Mouse (Mus musculus) C2C12 (cell line): ENCODE data around the gene C2cd3. TPM values are rescaled to one million over a fixed set of nuclear protein-coding genes. Genes with fewer than 3 reads are reported as not detected.

Experiments
- H3K27me3 ChIP-seq: one replicate; pipeline ENCODE4 v1.6.1; 2011; ENCODE audit not compliant: control insufficient read depth, insufficient read depth, insufficient read length
- H3K36me3 ChIP-seq: one replicate; pipeline ENCODE4 v1.6.1; 2011; ENCODE audit not compliant: control insufficient read depth, insufficient read depth
- H3K4me3 ChIP-seq: one replicate; pipeline ENCODE4 v1.5.1; 2011; ENCODE audit warnings: mild to moderate bottlenecking, control low read depth; ENCODE audit not compliant: poor library complexity, insufficient read depth, severe bottlenecking
- H3K79me2 ChIP-seq: one replicate; pipeline ENCODE4 v1.6.1; 2011; ENCODE audit not compliant: control insufficient read depth, insufficient read depth
- H3K79me3 ChIP-seq: one replicate; pipeline ENCODE4 v1.6.1; 2011; ENCODE audit warnings: low read depth, control low read depth
- H3ac ChIP-seq: one replicate; pipeline ENCODE3; 2011; ENCODE audit warnings: low read depth; ENCODE audit not compliant: control insufficient read depth, insufficient read length
- CEBPB ChIP-seq: IDR thresholded peaks from one replicate; pipeline ENCODE4 v1.6.1; 2011; ENCODE audit warnings: low read depth, mild to moderate bottlenecking, control low read depth, moderate library complexity
- CTCF ChIP-seq: IDR thresholded peaks from one replicate; pipeline ENCODE4 v1.5.1; 2011; ENCODE audit not compliant: control insufficient read depth, insufficient read depth, insufficient read length
- FOSL1 ChIP-seq: IDR thresholded peaks from one replicate; pipeline ENCODE4 v1.8.0; 2011; ENCODE audit warnings: mild to moderate bottlenecking, low read length; ENCODE audit not compliant: poor library complexity, insufficient read depth, severe bottlenecking
- MAX ChIP-seq: IDR thresholded peaks from one replicate; pipeline ENCODE4 v1.6.1; 2011; ENCODE audit warnings: mild to moderate bottlenecking, control low read depth
- MYOD1 ChIP-seq: IDR thresholded peaks from one replicate; pipeline ENCODE4 v1.6.1; 2011; ENCODE audit warnings: low read depth; ENCODE audit not compliant: control insufficient read depth, insufficient read length
- MYOG ChIP-seq: IDR thresholded peaks from one replicate; pipeline ENCODE4 v1.6.1; 2011; ENCODE audit not compliant: control insufficient read depth, insufficient read length; ENCODE audit errors: extremely low read depth
- USF1 ChIP-seq: IDR thresholded peaks from one replicate; pipeline ENCODE4 v1.6.1; 2011; ENCODE audit warnings: low read depth, mild to moderate bottlenecking, control low read depth, moderate library complexity
- long read RNA-seq, 2 experiments: library from polyadenylated mRNA; unstranded; transcript quantifications; one replicate each; pipeline ENCODE4 v2.0.0; 2019 to 2020
- polyA plus RNA-seq: library from polyadenylated mRNA; unstranded; fragments of >200 nt; fragmentation: generic; extraction: Trizol; gene quantifications from one replicate; pipeline ENCODE4 v1.2.1, GENCODE M21; 2012; ENCODE audit warnings: missing spikeins

The C2cd3 gene
- polyA plus RNA-seq: 7.8 TPM
- long read RNA-seq, experiment 1, partial matches to known transcripts: 1 of 1 reads
- long read RNA-seq, experiment 1, other reads (novel, unspliced or antisense): 0 of 1 reads
- long read RNA-seq, experiment 2, partial matches to known transcripts: 6 of 8 reads
- long read RNA-seq, experiment 2, other reads (novel, unspliced or antisense): 2 of 8 reads

DNA sequence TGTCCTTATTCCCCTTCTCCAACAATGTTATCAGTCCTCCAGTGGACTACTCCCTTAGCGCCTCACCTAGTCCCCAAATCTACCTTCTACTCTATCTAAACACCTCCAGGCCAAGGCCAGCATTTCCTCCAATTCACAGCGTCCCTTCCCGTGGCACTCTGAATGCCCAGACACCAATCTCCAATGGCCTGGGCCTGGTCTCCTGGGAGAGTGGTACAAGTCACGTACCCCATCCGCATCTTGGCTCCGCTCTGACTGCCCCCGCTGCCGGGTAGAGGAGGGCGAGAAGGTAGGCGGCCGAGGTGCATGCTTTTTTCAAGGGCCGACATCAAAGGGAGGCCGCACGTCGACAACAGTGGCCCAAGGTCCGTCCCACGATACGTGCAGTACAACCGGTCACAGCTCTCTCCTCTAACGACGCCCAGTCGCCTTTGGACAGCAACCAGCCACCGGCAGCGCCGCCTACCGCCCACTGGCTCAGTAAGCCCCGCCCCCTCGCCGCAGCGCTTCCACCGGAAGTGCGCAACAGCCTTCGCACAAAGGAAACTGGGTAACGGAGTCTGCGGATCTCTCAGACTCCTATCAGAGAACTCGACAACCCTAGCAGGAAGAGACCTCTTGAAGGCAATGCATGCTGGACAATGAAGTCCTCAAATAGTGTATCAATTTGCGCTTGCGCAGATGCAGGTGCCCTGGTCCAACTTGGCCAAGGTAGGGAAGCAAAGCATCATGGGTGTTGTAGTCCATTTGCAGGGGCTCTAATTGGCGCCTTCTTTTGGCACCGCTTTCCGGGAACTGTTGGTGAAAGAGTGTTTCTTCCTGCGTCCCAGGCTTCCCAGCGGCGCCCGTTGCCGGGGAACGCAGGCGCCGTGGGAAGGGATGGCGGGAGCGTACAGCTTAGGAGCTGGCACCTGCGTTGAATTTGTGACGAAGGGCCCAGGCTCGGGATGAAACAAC lies at the start of gene C2cd3, which contains the start of gene Ppme1:
Gene C2cd3, plus strand, starts transcription at position 739 of the 957 bp plus-strand sequence.
Gene Ppme1, minus strand, starts transcription at position 813 of the 957 bp plus-strand sequence.
- peaks cover 47% of the 10 kb centered on the region for H3K79me2 ChIP-seq
- peaks cover 33% of the 10 kb centered on the region for H3K79me3 ChIP-seq
- peak within 1 kb of the TSS; percentile 61 for H3K4me3 ChIP-seq
- H3K27me3 ChIP-seq: no peaks in the 10 kb centered on the region
- peaks cover 5% of the 10 kb centered on the region for H3K36me3 ChIP-seq
- H3ac ChIP-seq: peak within 1 kb of the TSS; percentile 84
- TF ChIP-seq MYOD1: no peak
- peak; percentile 32 for TF ChIP-seq CTCF
- no peak for TF ChIP-seq USF1
- TF ChIP-seq MAX: peak; percentile 44
- TF ChIP-seq MYOG: no peak
- no peak for TF ChIP-seq CEBPB
- TF ChIP-seq FOSL1: no peak

GRCm38 (mm10) chr7:100323721-100324120 lies 48.3 kb upstream of the C2cd3 start:
- Histone ChIP-seq H3K4me3 (no peak overlapping the region), H3K27me3 (no peaks in the 10 kb centered on the region), H3K36me3 (peaks cover 1% of the 10 kb centered on the region), H3K79me3 (no peaks in the 10 kb centered on the region), H3K79me2 (no peaks in the 10 kb centered on the region), H3ac (no peak overlapping the region)
- TF ChIP-seq USF1 (no peak), MYOD1 (no peak), FOSL1 (no peak), MAX (no peak), CTCF (no peak), MYOG (no peak), CEBPB (no peak)

- Histone ChIP-seq H3ac (no peak overlapping the region), H3K27me3 (no peaks in the 10 kb centered on the region), H3K79me2 (no peaks in the 10 kb centered on the region), H3K79me3 (no peaks in the 10 kb centered on the region), H3K36me3 (peaks cover 6% of the 10 kb centered on the region), H3K4me3 (no peak overlapping the region)
- TF ChIP-seq MYOD1 (no peak), CTCF (peak; percentile 15)
Measured at GRCm38 (mm10) chr7:100325482-100325881, 46.6 kb upstream of the C2cd3 start.

DNA sequence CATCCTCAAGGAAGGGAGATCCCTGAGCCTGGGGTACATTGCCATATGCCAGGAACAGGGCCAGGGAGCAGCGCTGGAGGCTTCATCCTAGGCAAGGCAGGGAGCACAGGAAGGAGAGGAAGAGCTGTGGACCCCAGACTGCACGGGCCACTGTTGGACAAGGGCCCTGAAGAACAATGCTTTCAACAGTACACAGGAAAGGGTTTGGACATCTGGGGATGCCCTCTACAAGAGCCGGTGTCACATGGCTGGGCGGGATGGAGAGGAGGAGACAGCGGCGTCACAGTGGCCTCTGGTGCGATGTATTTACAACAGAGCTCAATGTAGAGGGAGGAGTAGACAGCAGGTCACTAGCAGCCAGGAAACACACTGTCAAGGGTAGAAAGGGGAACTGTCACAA lies 44.5 kb upstream of the C2cd3 start:
- TF ChIP-seq MYOD1 (no peak), CTCF (no peak), USF1 (no peak), MYOG (no peak), MAX (no peak), FOSL1 (no peak), CEBPB (no peak)
- Histone ChIP-seq H3K79me3 (no peaks in the 10 kb centered on the region), H3K4me3 (no peak overlapping the region), H3K79me2 (no peaks in the 10 kb centered on the region), H3ac (no peak overlapping the region), H3K36me3 (peaks cover 6% of the 10 kb centered on the region), H3K27me3 (no peaks in the 10 kb centered on the region)

GRCm38 (mm10) chr7:100328636-100329035 lies 43.4 kb upstream of the C2cd3 start:
- H3K36me3 ChIP-seq: peaks cover 14% of the 10 kb centered on the region
- no peak overlapping the region for H3ac ChIP-seq
- no peak for TF ChIP-seq CTCF
- TF ChIP-seq MYOD1: no peak
- TF ChIP-seq MAX: no peak
- no peak for TF ChIP-seq FOSL1
- TF ChIP-seq CEBPB: no peak
- no peak for TF ChIP-seq MYOG
- no peak for TF ChIP-seq USF1

More at GRCm38 (mm10) chr7:100328636-100329035, 43.4 kb upstream of the C2cd3 start:
- Histone ChIP-seq H3K4me3 (no peak overlapping the region), H3K79me2 (no peaks in the 10 kb centered on the region), H3K27me3 (no peaks in the 10 kb centered on the region), H3K79me3 (no peaks in the 10 kb centered on the region)
